Mouse (Mus musculus): ENCODE data around the gene Abcc3. TPM values are rescaled to one million over a fixed set of nuclear protein-coding genes. Genes with fewer than 3 reads are reported as not detected.

Abcc3 gene
- polyA plus RNA-seq, 1 experiment: not detected

DNA sequence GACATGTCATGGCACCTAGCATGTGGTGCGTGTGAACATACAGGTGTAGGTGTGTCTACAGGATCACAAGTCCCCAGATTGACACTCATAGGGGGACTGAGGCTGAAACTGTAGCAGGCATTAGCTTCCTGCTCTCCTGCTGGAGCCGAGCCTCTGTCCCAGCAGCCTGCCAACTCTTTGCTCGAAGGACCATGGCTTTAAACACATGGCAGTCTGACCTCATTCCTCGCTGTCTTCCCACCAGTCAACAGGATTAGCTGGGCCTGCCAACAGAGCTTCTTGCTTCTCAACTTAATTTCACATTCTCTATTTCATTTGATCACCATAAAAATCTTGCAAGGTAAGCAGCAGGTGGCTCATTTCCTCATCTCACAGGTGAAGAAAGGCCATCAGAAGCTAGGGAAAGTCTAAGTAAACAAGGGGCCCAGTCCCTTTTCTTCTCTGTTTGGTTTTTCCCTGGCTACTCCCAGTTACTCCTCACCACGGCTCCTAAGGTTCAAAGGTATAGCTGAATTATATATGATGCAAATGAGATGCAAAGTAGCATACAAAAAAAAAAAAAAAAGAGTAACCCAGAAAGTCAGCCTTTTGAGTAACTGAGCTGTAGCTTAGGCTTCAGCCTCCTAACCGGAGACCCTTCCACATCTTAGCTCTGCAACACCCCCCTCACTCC is 2.9 kb downstream of the Abcc3 start:
- Histone ChIP-seq H3K36me3 (ENCODE audit: control insufficient read depth, insufficient read depth) (no peaks in the 10 kb centered on the region), H3K4me2 (ENCODE audit: low read depth) (no peak overlapping the region), H3ac (ENCODE audit: control insufficient read depth, insufficient read length) (no peak overlapping the region), H3K4me3 (no peak overlapping the region), H3K79me2 (ENCODE audit: control insufficient read depth, insufficient read depth) (no peaks in the 10 kb centered on the region), H3K27me3 (ENCODE audit: control insufficient read depth, insufficient read depth, insufficient read length) (peaks cover 21% of the 10 kb centered on the region)
- TF ChIP-seq MYOG (IDR thresholded peaks at IDR 0.05; ENCODE audit: control insufficient read depth in 1 of 3, insufficient read depth in 1 of 3, insufficient read length in 2 of 3, low read depth in 2 of 3) (no peak), REST (IDR thresholded peaks at IDR 0.05; ENCODE audit: insufficient read depth, insufficient read length) (no peak), TCF12 (IDR thresholded peaks at IDR 0.05; ENCODE audit: insufficient read depth, poor library complexity, severe bottlenecking) (no peak), E2F4 (IDR thresholded peaks at IDR 0.05; ENCODE audit: insufficient read depth) (no peak), POLR2A (IDR thresholded peaks at IDR 0.05; ENCODE audit: insufficient read length, low read depth) (no peak), MYOD1 (IDR thresholded peaks at IDR 0.05; ENCODE audit: control insufficient read depth in 1 of 3, insufficient read length in 2 of 3, low read depth in 2 of 3) (no peak), POLR2AphosphoS2 (IDR thresholded peaks at IDR 0.05; ENCODE audit: insufficient read length, low read depth) (no peak), TCF3 (IDR thresholded peaks at IDR 0.05; ENCODE audit: insufficient read length, low read depth) (no peak), USF1 (IDR thresholded peaks at IDR 0.05; ENCODE audit: low read depth) (no peak), SRF (IDR thresholded peaks at IDR 0.05; ENCODE audit: control insufficient read depth, insufficient read length, low read depth) (no peak), CEBPB (IDR thresholded peaks at IDR 0.05; ENCODE audit: insufficient read depth, poor library complexity, severe bottlenecking) (no peak), MAX (IDR thresholded peaks at IDR 0.05; ENCODE audit: low read depth) (no peak)

DNA sequence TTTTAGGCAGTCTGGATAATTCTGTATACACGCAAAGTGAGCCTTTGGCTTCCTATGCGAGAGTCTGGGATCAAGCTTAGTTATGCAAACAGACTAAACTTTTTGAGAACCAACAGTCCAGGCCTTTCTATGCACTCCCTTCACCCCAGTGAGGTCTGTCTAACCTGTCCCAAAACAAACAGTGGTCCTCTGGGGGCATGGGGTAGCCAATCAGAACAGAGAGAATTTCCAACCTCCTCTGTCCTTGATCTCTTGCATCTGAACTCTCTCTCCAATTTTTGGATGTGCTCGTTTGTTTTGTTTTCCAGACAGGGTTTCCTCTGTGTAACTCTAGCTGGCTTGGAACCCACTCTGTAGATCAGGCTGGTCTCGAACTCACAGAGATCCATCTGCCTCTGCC is 3.8 kb downstream of the Abcc3 start:
- Histone ChIP-seq H3ac (ENCODE audit: control insufficient read depth, insufficient read length) (no peak overlapping the region), H3K36me3 (ENCODE audit: control insufficient read depth, insufficient read depth) (no peaks in the 10 kb centered on the region), H3K27me3 (ENCODE audit: control insufficient read depth, insufficient read depth, insufficient read length) (peaks cover 17% of the 10 kb centered on the region), H3K4me3 (no peak overlapping the region), H3K4me2 (ENCODE audit: low read depth) (no peak overlapping the region), H3K79me2 (ENCODE audit: control insufficient read depth, insufficient read depth) (no peaks in the 10 kb centered on the region)
- TF ChIP-seq POLR2A (IDR thresholded peaks at IDR 0.05; ENCODE audit: insufficient read length, low read depth): no peak
- no peak for TF ChIP-seq USF1 (IDR thresholded peaks at IDR 0.05; ENCODE audit: low read depth)
- TF ChIP-seq MAX (IDR thresholded peaks at IDR 0.05; ENCODE audit: low read depth): no peak
- TF ChIP-seq MYOD1 (IDR thresholded peaks at IDR 0.05; ENCODE audit: control insufficient read depth in 1 of 3, insufficient read length in 2 of 3, low read depth in 2 of 3): no peak
- no peak for TF ChIP-seq REST (IDR thresholded peaks at IDR 0.05; ENCODE audit: insufficient read depth, insufficient read length)
- no peak for TF ChIP-seq TCF3 (IDR thresholded peaks at IDR 0.05; ENCODE audit: insufficient read length, low read depth)
- TF ChIP-seq TCF12 (IDR thresholded peaks at IDR 0.05; ENCODE audit: insufficient read depth, poor library complexity, severe bottlenecking): no peak

DNA sequence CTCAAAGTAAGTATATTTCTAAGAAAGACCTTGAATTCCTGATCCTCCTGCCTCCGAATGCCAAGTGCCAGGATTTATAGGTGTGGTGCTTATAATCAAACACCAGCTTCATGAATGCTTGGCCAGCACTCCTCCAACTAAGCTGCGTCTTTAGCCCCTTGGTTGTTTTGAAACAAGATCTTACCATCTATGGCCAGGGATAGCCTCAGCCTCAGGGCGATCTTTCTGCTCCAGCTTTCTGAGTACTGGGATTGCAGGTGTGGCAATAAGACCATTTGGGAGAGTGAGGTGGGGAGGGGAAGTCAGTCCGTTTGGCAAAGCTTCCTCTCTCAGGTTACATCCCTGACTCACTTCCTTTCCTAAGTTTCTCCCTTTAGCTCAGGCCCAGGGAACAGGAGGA is 5.0 kb downstream of the Abcc3 start:
- no peak overlapping the region for H3K4me3 ChIP-seq
- no peak overlapping the region for H3ac ChIP-seq (ENCODE audit: control insufficient read depth, insufficient read length)
- H3K27me3 ChIP-seq (ENCODE audit: control insufficient read depth, insufficient read depth, insufficient read length): peaks cover 8% of the 10 kb centered on the region
- TF ChIP-seq MYOG (IDR thresholded peaks at IDR 0.05; ENCODE audit: control insufficient read depth in 1 of 3, insufficient read depth in 1 of 3, insufficient read length in 2 of 3, low read depth in 2 of 3) (no peak), POLR2AphosphoS2 (IDR thresholded peaks at IDR 0.05; ENCODE audit: insufficient read length, low read depth) (no peak), TCF3 (IDR thresholded peaks at IDR 0.05; ENCODE audit: insufficient read length, low read depth) (no peak), E2F4 (IDR thresholded peaks at IDR 0.05; ENCODE audit: insufficient read depth) (no peak), REST (IDR thresholded peaks at IDR 0.05; ENCODE audit: insufficient read depth, insufficient read length) (no peak), SRF (IDR thresholded peaks at IDR 0.05; ENCODE audit: control insufficient read depth, insufficient read length, low read depth) (no peak), USF1 (IDR thresholded peaks at IDR 0.05; ENCODE audit: low read depth) (no peak), POLR2A (IDR thresholded peaks at IDR 0.05; ENCODE audit: insufficient read length, low read depth) (no peak), TCF12 (IDR thresholded peaks at IDR 0.05; ENCODE audit: insufficient read depth, poor library complexity, severe bottlenecking) (no peak), MYOD1 (IDR thresholded peaks at IDR 0.05; ENCODE audit: control insufficient read depth in 1 of 3, insufficient read length in 2 of 3, low read depth in 2 of 3) (no peak), MAX (IDR thresholded peaks at IDR 0.05; ENCODE audit: low read depth) (no peak), CEBPB (IDR thresholded peaks at IDR 0.05; ENCODE audit: insufficient read depth, poor library complexity, severe bottlenecking) (no peak)
- no peaks in the 10 kb centered on the region for H3K36me3 ChIP-seq (ENCODE audit: control insufficient read depth, insufficient read depth)
- no peak overlapping the region for H3K4me2 ChIP-seq (ENCODE audit: low read depth)
- no peaks in the 10 kb centered on the region for H3K79me2 ChIP-seq (ENCODE audit: control insufficient read depth, insufficient read depth)

DNA sequence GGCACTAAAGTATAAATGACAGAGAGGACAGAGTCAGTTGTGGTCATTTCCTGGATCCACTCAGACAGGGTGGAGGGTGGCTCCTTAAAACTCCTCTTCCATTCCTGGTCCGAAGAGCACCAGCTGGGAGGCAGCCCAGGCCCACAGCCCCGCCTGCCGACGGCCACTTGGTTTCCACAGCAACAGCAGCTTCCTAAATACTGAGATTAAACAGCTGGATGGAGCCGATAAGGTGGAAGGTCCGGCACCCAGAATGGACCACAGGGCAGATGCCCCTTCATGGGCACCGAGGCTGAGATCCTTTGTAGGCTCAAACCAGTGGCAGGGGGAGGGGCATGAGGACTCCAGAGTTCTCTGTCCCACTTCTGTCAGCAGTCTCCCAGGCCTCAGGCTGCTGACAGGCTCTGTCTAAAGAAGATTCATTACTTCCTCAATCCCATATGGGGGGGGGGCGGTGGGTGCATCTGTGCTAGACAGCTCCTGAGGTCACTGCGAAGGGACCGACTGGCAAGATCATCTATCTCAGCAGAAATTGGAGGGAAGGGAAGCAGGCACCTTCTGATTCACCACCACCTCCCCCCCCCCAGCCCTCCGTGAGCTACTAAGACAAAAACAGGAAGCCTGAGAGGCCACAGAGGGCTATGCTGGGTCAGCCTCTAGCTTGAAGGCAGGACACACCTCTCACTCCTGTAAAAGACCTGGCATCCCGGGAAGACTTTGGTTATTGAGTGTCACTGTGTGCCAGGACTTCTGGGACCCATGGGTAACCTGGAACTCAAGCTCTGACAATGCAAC is 6.6 kb downstream of the Abcc3 start:
- no peak overlapping the region for H3K4me3 ChIP-seq
- TF ChIP-seq MYOG (IDR thresholded peaks at IDR 0.05; ENCODE audit: control insufficient read depth in 1 of 3, insufficient read depth in 1 of 3, insufficient read length in 2 of 3, low read depth in 2 of 3): no peak
- TF ChIP-seq POLR2AphosphoS2 (IDR thresholded peaks at IDR 0.05; ENCODE audit: insufficient read length, low read depth): no peak
- no peak for TF ChIP-seq MYOD1 (IDR thresholded peaks at IDR 0.05; ENCODE audit: control insufficient read depth in 1 of 3, insufficient read length in 2 of 3, low read depth in 2 of 3)
- H3K79me2 ChIP-seq (ENCODE audit: control insufficient read depth, insufficient read depth): no peaks in the 10 kb centered on the region
- no peak overlapping the region for H3K4me2 ChIP-seq (ENCODE audit: low read depth)
- no peaks in the 10 kb centered on the region for H3K36me3 ChIP-seq (ENCODE audit: control insufficient read depth, insufficient read depth)
- H3ac ChIP-seq (ENCODE audit: control insufficient read depth, insufficient read length): no peak overlapping the region
- no peaks in the 10 kb centered on the region for H3K27me3 ChIP-seq (ENCODE audit: control insufficient read depth, insufficient read depth, insufficient read length)
